Mouse (Mus musculus) thymus, postnatal 36 days (tissue): Measurements from ENCODE around the gene Lum.

Experiments used
- DNase-seq, 2 experiments: peaks; one replicate each; pipeline ENCODE4 v3.0.0; 2022; ENCODE audit warnings: mixed read lengths in 2 of 2

The Lum gene

DNA sequence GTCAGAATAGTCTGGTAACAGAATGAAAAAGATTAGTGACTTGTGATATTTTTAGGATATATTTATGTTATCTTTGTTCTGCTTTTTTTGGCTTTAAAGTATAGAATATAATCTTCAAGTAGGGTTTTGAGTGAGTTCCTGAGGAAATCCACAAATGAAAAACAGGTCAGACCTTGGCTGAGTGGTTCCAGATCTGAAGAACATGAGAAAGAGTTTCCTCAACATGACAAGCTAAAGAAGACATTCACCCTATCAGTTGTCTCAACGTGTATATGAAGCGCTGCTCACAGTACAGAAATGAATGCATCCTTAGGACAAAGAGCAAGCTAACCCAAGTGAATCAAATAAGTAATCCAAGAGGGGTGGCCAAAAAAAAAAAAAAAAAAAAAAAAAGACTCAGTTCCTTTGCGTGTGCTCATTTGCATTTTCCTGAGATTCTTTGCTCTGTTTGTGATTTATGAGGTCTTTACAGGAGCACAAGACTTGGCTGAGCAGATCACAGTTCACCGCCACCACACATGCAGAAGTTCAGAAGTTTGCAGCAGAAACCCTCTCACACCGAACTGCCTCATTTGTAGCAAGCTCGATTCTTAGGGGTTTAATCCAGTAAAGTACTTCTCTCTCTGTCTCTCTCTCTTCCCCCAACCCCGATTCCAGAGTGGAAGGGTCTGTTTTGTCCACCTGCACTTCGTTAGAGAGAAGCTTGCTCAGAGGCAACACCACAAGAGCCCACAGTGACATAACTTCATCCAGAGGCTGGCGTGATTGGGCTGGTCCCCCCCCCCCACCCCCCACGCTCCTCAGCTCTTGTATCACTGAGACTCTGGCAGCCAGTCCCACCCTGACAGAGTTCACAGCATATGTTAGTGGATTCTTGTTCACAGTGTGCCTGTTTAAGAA is at the start of gene Lum:
TSS of gene Lum (plus strand) at position 172 of the 900 bp plus-strand sequence.
- DNase-seq, result no peak

DNA sequence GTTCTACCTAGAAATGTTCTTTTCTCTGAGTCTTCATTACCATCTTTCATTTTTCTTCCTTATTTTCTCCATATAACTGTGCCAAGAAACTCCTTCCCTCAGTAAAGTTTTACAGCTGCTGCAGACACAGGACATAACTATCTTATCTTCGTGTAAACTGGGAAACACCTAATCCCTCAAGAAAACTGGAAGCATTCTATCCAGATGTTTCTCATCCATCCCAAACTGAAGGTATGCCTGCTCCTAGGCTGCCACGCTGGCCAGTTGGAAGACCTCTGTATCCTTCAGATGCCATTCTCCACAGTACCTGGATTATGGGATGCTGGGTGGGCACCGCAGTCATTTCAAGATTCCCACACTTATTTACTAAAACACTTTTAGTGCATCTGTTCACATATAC is 41.6 kb upstream of the Lum start:
- no peak for DNase-seq

DNA sequence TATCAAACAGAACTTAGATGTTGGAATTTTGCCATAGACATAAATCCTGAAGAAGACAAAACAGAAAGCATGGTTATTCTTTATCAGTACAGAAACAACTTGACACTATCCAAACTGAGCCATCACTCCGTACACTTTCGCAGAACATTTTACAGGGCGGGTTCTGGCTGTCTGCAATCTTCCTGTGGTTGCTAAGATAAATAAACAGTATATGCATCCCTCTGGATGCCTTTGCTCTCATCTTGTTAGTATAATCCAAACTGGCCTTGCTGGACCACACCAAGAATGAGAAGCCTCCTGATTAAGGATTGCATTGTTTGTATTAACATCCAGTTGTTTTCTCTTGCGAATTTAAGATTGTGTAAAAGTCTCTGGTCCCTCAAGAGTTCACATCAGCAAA is 29.2 kb upstream of the Lum start:
- no peak for DNase-seq

DNA sequence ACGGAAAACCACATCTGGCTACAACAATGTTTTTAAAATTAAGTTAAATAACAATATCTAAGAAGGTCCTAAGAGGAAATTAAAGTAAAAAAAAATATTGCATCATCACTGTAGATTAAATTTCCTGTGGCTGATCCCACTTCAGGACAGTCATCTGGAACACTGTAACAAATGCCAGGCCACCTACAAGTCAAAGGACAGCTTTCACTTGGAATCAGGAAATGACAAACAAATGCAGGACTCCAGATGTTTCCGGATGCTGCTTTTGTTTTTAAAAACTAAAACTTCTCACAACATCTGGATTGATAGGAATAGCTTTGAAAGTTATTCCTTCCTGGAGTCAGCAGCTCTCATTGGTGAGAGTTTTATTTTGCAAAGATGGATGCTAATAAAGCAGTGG is 28.0 kb upstream of the Lum start:
- DNase-seq, result no peak

DNA sequence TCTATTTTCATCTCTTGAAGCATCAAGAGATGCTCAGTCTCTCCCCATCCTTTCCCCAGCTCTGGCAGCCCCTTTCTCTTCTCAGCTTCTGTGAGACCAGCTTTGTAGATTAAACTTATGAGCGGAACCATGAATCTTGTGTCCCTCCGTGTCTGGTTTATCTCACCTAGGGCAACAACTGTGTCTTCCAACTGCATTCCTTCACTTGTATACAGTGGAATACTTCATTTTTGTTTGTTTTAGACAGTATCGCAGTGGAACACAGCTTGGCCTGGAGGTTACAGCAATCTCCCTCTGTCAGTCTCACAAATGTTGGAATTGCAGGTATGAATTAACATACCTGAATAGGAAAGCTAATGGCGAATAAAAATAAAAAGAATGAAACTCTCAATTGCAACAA is 26.7 kb upstream of the Lum start:
- no peak for DNase-seq

- no peak for DNase-seq
These were observed 17.2 kb upstream of the Lum start for GRCm38 (mm10) chr10:97547740-97548139.

DNA sequence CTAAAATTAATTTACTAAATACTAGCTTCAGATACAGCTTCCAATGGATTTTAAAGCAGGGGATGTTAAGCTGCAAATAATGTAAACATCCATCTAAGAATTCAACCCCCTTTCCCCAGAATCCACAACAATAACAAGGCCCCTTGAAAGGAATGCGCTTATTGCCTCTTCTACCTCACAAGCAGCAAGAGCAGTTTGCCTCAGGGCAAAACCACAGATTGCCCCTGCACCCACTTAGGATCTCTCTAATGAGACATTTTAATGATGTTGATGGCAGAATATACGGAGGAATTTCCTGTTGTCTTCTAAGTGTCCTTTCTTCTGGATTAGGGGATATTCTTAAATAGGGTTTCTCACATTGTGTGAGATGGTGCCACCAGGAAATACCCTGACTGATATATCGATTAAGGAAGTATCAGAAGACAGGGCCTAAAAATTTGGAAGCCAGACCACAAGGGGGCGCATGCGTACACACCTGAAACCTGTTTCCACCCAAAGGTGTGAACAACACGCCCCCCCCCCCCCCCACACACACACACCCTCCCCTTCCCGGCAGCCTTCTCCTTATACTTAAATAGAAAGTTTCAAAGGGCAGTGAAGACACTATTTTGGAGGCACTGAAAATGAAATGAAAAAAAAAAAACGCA is 2.7 kb downstream of the Lum start:
- DNase-seq, result peak; percentile 4 to 5

GRCm38 (mm10) chr10:97582543-97583231 is 17.8 kb downstream of the Lum start:
- DNase-seq, result no peak

GRCm38 (mm10) chr10:97584176-97584575 is 19.2 kb downstream of the Lum start:
- no peak for DNase-seq

GRCm38 (mm10) chr10:97587159-97587558 is 22.2 kb downstream of the Lum start:
- DNase-seq, result no peak

DNA sequence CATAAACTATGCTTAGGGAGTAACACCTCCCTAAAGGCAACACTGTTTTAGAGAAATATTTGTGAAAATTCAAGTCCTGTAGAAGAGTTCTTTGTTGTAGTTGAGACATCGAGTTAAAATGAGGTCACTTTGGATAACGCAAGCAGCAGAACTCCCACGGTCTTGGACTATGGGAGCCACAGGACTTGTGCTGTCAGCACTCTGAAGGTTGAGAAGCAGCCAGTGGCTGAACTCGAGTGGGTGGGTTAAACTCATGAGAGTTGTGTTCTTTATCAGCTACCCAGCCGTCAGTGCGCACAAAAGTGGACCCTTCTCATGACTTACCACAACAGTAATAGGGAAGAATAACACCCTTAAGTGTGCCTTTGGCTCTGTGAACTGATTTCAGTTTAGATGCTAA is 24.6 kb downstream of the Lum start:
- DNase-seq, result no peak

DNA sequence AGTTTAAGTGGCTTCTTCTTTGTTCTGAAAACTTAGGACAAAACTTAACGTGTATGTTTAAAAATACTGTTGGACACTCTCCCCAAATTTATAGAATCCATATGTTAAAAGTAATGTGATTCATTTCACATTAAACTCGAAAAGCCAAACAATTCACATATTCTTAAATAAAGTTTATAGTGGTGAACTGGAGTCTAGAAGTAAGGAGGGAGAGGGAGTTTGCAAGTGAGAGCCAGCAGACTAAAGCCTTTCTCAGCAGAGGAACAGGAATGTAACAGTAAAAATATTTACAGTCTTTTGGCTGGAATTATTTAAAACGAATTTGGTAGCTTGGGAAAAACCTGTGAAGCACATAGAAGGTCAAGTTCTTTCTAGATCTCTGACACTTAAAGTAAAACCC is 26.1 kb downstream of the Lum start:
- DNase-seq, result no peak

DNA sequence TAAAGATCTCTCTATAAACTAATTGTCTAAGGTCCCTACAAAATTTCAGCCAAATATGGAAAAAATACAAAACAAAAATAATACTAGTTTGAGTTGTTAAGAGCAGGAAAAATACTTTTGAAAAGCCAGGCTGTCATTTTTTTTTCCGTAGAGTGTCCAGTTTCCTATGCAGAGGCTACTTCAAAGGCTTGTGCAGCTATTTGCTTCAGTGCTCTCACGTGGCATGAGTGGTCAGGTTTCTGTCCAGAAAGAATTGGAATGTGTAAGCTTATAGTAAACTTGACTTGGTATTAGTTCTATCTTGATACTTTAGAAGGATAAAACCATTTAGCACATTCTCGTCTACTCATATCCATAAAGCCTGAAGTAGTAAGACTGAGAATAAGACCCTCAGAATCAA is 26.8 kb downstream of the Lum start:
- DNase-seq, result no peak

GRCm38 (mm10) chr10:97595680-97596079 is 30.8 kb downstream of the Lum start:
- no peak for DNase-seq

DNA sequence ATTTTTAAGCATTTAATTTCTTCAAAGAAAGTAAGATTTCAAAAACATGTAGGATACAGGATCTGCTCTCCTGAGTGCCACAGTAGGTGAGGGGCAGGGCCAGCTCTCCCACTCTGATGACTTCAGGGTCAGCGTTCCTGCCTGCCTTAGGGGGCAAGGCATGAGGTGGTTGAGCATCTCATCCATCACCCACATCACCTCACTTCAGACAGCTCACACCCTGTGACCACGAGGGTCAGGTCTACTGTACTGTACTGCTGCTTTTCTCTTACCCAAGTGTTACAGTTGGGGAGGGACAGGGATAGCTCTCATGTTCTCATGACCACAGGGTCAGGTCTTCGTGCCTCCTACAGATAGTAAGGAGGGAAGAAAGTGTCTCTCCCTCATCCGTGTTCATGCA is 36.8 kb downstream of the Lum start:
- no peak for DNase-seq

- DNase-seq, result no peak
These were observed 38.3 kb downstream of the Lum start for GRCm38 (mm10) chr10:97603256-97603655.

DNA sequence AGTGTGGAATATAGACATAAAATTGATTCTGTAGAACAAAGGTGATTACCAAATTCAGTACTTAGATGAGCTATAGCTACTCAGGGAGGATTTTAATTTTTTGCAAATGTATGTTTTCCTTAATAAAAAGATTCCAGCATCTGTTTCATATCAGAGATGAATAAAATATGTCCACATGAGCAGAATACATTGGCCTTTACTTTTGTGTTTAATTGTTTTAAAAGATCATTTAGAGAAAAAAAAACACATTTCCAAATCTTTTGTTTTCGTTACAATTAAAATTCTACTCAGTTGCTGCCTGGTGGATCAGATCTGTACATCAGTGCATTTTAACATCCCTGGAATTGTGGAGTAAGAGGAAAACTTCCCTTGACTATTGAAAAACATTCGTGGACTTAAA is 41.7 kb downstream of the Lum start, which contains the start of gene Kera:
TSS of gene Kera (plus strand) at position 301 of the 400 bp plus-strand sequence.
- no peak for DNase-seq
